Comparison of ENCODE assay signal across 21 mouse cellular contexts in genomic region chr6:137557159-137557558, GRCm38 (mm10).
DNase-seq lines count a peak whose midpoint lies in the region; ATAC-seq and TF ChIP-seq lines count a peak whose summit lies in the region.
"Had no signal": no experiment of that assay in that cellular context is flagged by ENCODE, and none has a peak within 500 bp of the region (broad histone marks: within the 10 kb centered on the region; RNA-seq: fewer than 3 reads in every experiment).

No protein-coding gene starts in this region.

- H3K27me3 ChIP-seq in heart, embryonic 13.5 days (replicated peaks), result no peaks in the 10 kb centered on the region
- H3K27me3 ChIP-seq in megakaryocyte, embryonic 14.5 days (replicated peaks), result peaks cover 16% of the 10 kb centered on the region
- H3K27me3 ChIP-seq in liver, embryonic 14.5 days (ENCODE audit: control insufficient read depth, insufficient read depth, low read length), result no peaks in the 10 kb centered on the region
- H3K27me3 ChIP-seq: forebrain, embryonic 12.5 days; hindbrain, embryonic 13.5 days; midbrain, embryonic 12.5 days; neural tube, embryonic 15.5 days had no signal

- H3K27ac ChIP-seq in heart, embryonic 13.5 days (replicated peaks), result peak overlapping the region; percentile 46
- no peak overlapping the region; the same call in 1 of the 2 replicates for H3K27ac ChIP-seq in liver, embryonic 14.5 days
- H3K27ac ChIP-seq: embryonic facial prominence, embryonic 10.5 days; forebrain, embryonic 12.5 days; hindbrain, embryonic 13.5 days; midbrain, embryonic 12.5 days; neural tube, embryonic 15.5 days had no signal

- H3K4me1 ChIP-seq in heart, embryonic 13.5 days, result peaks cover 43% of the 10 kb centered on the region
- peaks cover 49% of the 10 kb centered on the region for H3K4me1 ChIP-seq in megakaryocyte, embryonic 14.5 days
- H3K4me1 ChIP-seq in liver, embryonic 14.5 days (replicated peaks; ENCODE audit: control insufficient read depth in 2 of 2, insufficient read depth in 2 of 2, low read length in 1 of 2), result peaks cover 27 to 41% of the 10 kb centered on the region in 2 experiments

- no peak for TF ChIP-seq EP300 in liver, embryonic 14.5 days (IDR thresholded peaks at IDR 0.05; ENCODE audit: low read depth)

- no peak for DNase-seq in heart, adult 8-10 months (ENCODE audit: low spot score)
- no peak for DNase-seq in liver, embryonic 14.5 days (ENCODE audit: low read depth in 3 of 3, low spot score in 3 of 3)
- DNase-seq in testis, postnatal 10 days (ENCODE audit: low spot score), result peak; percentile 22
- DNase-seq in layer of hippocampus, adult 8-10 months (ENCODE audit: low spot score in 2 of 2), result no peak
- DNase-seq in cerebellum, adult 9-11 months, result no peak
- DNase-seq: adrenal gland, postnatal 36 days; B cell, adult 2 months; cerebellum, adult 18-20 months; gastrocnemius, postnatal 10 days; kidney, adult 8-10 months; kidney, postnatal 25 days had no signal

- TF ChIP-seq CTCF in liver, embryonic 14.5 days (IDR thresholded peaks at IDR 0.05; ENCODE audit: low read depth), result no peak

- no peak overlapping the region for H3K9ac ChIP-seq in heart, embryonic 13.5 days
- H3K9ac ChIP-seq in liver, embryonic 14.5 days (replicated peaks), result no peak overlapping the region
- H3K9ac ChIP-seq: forebrain, embryonic 12.5 days; hindbrain, embryonic 13.5 days; midbrain, embryonic 12.5 days; neural tube, embryonic 15.5 days had no signal

- 76% methylated on average over 4 of the region's 4 CpGs for WGBS in heart, embryonic 13.5 days
- WGBS in liver, embryonic 14.5 days (ENCODE audit: insufficient replicate concordance), result 34% methylated on average over 4 of the region's 4 CpGs

- no peak overlapping the region for H3K4me3 ChIP-seq in heart, embryonic 13.5 days
- peak overlapping the region; percentile 9 for H3K4me3 ChIP-seq in megakaryocyte, embryonic 14.5 days (replicated peaks)
- H3K4me3 ChIP-seq in liver, embryonic 14.5 days (ENCODE audit: insufficient read depth in 1 of 2, low read depth in 2 of 2, low read length in 2 of 2), result no peak overlapping the region
- H3K4me3 ChIP-seq: embryonic facial prominence, embryonic 10.5 days; forebrain, embryonic 12.5 days; hindbrain, embryonic 13.5 days; midbrain, embryonic 12.5 days; neural tube, embryonic 15.5 days had no signal

- H3K9me3 ChIP-seq in heart, embryonic 13.5 days, result no peaks in the 10 kb centered on the region
- H3K9me3 ChIP-seq in megakaryocyte, embryonic 14.5 days, result 0 out of 2 replicates have a peak, but pooled peaks cover 3% of the 10 kb centered on the region
- no peaks in the 10 kb centered on the region for H3K9me3 ChIP-seq in liver, embryonic 14.5 days (ENCODE audit: control insufficient read depth, low read length)
- H3K9me3 ChIP-seq: embryonic facial prominence, embryonic 10.5 days; forebrain, embryonic 12.5 days; hindbrain, embryonic 13.5 days; midbrain, embryonic 12.5 days; neural tube, embryonic 15.5 days had no signal

- no peaks in the 10 kb centered on the region for H3K36me3 ChIP-seq in heart, embryonic 13.5 days
- H3K36me3 ChIP-seq in megakaryocyte, embryonic 14.5 days (replicated peaks; ENCODE audit: low read length), result no peaks in the 10 kb centered on the region
- no peaks in the 10 kb centered on the region for H3K36me3 ChIP-seq in liver, embryonic 14.5 days (replicated peaks; ENCODE audit: control insufficient read depth, insufficient read depth, low read depth)
- H3K36me3 ChIP-seq: embryonic facial prominence, embryonic 10.5 days; forebrain, embryonic 12.5 days; hindbrain, embryonic 13.5 days; midbrain, embryonic 12.5 days; neural tube, embryonic 15.5 days had no signal

- H3K4me2 ChIP-seq in heart, embryonic 13.5 days, result no peak overlapping the region
- H3K4me2 ChIP-seq in liver, embryonic 14.5 days (ENCODE audit: low read depth), result peak overlapping the region; percentile 25; the same call in 1 of the 2 replicates
- H3K4me2 ChIP-seq: forebrain, embryonic 12.5 days; heart, embryonic 11.5 days; hindbrain, embryonic 13.5 days; midbrain, embryonic 12.5 days; neural tube, embryonic 15.5 days had no signal

- ATAC-seq in heart, embryonic 13.5 days (ENCODE audit: extremely low read depth, insufficient number of reproducible peaks, low FRiP score, low TSS enrichment), result no peak
- no peak for ATAC-seq in megakaryocyte, adult 5-6 weeks (ENCODE audit: poor library complexity, severe bottlenecking)
- ATAC-seq in liver, embryonic 14.5 days (ENCODE audit: insufficient read depth), result peak; percentile 71
- ATAC-seq: inflammation-experienced regulatory T-cells, adult 6 months had no signal
